Mouse (Mus musculus) heart, embryonic 14.5 days (tissue): ENCODE measurements around the gene Rpl36al. TPM values are rescaled to one million over a fixed set of nuclear protein-coding genes. Genes with fewer than 3 reads are reported as not detected.

Experiments
- ATAC-seq: fragments of 200-750 bp; cut with Nextera tagmentation; 2 replicates; pipeline ENCODE4 v1.8.0; 2017; ENCODE audit warnings: low read depth, moderate TSS enrichment; ENCODE audit not compliant: insufficient number of reproducible peaks, insufficient read depth, low FRiP score
- H3K27ac ChIP-seq, 2 experiments: fragments of 200-500 bp in 1 of 2; fragments of 300-500 bp in 1 of 2; sonication (generic) in 1 of 2; replicated peaks in 1 of 2; 2 replicates each; pipeline ENCODE4 v1.5.1; 2012 to 2014; ENCODE audit warnings: low read depth in 2 of 2, low read length in 2 of 2, control low read depth in 1 of 2, mild to moderate bottlenecking in 1 of 2, mixed read lengths in 1 of 2; ENCODE audit not compliant: control insufficient read depth in 1 of 2, insufficient read depth in 1 of 2
- H3K27me3 ChIP-seq: fragments of 300-500 bp; sonication (generic); 2 replicates; pipeline ENCODE4 v1.6.1; 2014; ENCODE audit warnings: mild to moderate bottlenecking, low read length, control low read depth; ENCODE audit not compliant: control insufficient read depth, insufficient read depth
- H3K36me3 ChIP-seq: fragments of 300-500 bp; sonication (generic); 2 replicates; pipeline ENCODE4 v1.6.1; 2014; ENCODE audit warnings: mild to moderate bottlenecking, control low read depth, low read length, mixed read lengths; ENCODE audit not compliant: control insufficient read depth, insufficient read depth
- H3K4me1 ChIP-seq, 2 experiments: fragments of 200-500 bp in 1 of 2; fragments of 300-500 bp in 1 of 2; sonication (generic) in 1 of 2; 2 replicates each; pipeline ENCODE4 v1.6.1; 2012 to 2014; ENCODE audit warnings: low read length in 2 of 2, control low read depth in 1 of 2, mixed read lengths in 1 of 2; ENCODE audit not compliant: control insufficient read depth in 2 of 2, insufficient read depth in 2 of 2
- H3K4me2 ChIP-seq: fragments of 300-500 bp; sonication (generic); 2 replicates; pipeline ENCODE4 v1.6.1; 2014; ENCODE audit warnings: mild to moderate bottlenecking, low read length
- H3K4me3 ChIP-seq, 2 experiments: fragments of 200-500 bp in 1 of 2; fragments of 300-500 bp in 1 of 2; sonication (generic) in 1 of 2; 2 replicates each; pipeline ENCODE4 v1.5.1; 2012 to 2014; ENCODE audit warnings: low read length in 2 of 2, mild to moderate bottlenecking in 2 of 2, control low read depth in 1 of 2, low read depth in 1 of 2, moderate library complexity in 1 of 2; ENCODE audit not compliant: control insufficient read depth in 1 of 2, insufficient read depth in 1 of 2
- H3K9ac ChIP-seq: fragments of 300-500 bp; sonication (generic); 2 replicates; pipeline ENCODE4 v1.6.1; 2014; ENCODE audit warnings: mild to moderate bottlenecking, low read length
- H3K9me3 ChIP-seq: fragments of 300-500 bp; sonication (generic); 2 replicates; pipeline ENCODE4 v1.6.1; 2016; ENCODE audit warnings: low read length, control low read depth; ENCODE audit not compliant: control insufficient read depth
- WGBS: fragments of 180-500 bp; shearing (Covaris S2); extraction: QIAGEN DNeasy Blood & Tissue Kit; methylation state at CpG from one replicate; pipeline ENCODE4 v1.1.7; 2014; 5-methylcytosine and 5-hydroxymethylcytosine counted together
- microRNA-seq: library from miRNA; unstranded; fragments of <30 nt; microRNA quantifications from one replicate; pipeline ENCODE4, GENCODE M21; 2016
- polyA plus RNA-seq: library from polyadenylated mRNA; unstranded; fragments of >200 nt; fragmentation: Nextera tagmentation; extraction: Ambion mirVana; gene quantifications from 2 replicates; pipeline ENCODE4 v1.2.1, GENCODE M21; 2014

The Rpl36al gene
- polyA plus RNA-seq, 1 experiment from 2014 or later: 551 TPM

DNA sequence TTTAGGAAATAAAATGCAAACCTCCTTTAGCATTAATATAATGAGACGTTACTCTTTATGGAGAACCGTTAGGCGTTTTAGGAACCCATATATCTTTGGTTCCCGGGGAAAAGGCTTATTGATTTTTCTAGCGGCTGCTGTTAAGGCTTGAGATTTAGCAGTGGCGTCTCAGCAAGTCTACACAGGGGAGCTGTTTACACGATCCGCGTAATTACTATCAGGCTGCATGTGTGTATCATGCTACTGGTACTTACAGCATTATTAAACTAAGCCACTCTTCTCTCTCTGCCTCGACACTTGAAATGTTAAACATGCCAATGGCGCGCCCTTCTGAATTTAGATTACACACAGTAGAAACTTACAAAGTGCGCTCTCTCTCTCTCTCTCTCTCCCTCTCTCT is 33.8 kb downstream of the Rpl36al start:
- no peak overlapping the region for H3K9ac ChIP-seq
- H3K9me3 ChIP-seq: no peaks in the 10 kb centered on the region
- H3K36me3 ChIP-seq: no peaks in the 10 kb centered on the region
- H3K27me3 ChIP-seq: no peaks in the 10 kb centered on the region
- 79% methylated on average over 13 of the region's 13 CpGs for WGBS
- H3K4me1 ChIP-seq: peaks cover 0 to 3% of the 10 kb centered on the region in 2 experiments; a peak in 2 of 4 replicates
- no peak overlapping the region for H3K27ac ChIP-seq
- no peak overlapping the region for H3K4me3 ChIP-seq
- no peak overlapping the region for H3K4me2 ChIP-seq
- ATAC-seq: no peak

DNA sequence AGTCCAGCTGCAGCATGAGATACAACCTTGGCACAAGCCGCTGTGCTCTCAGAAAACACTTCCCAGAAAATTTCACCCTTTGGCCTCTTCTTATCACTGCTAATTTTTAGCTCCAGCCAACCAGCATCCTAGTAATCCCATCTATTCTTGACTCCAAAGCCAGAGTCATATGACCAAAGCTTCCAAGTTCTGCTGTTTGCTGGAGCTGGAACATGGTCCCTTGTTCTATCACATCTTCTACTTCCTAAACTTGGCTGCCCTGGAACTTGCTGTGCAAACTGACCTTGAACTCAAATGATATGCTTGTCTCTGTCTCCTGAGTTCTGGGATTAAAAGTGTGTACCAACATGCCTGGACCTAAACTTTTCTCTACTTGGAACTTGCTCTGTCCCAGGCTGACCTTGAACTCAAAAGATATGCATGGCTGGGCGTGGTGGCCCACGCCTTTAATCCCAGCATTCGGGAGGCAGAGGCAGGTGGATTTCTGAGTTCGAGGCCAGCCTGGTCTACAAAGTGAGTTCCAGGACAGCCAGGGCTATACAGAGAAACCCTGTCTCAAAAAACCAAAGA is 36.6 kb downstream of the Rpl36al start:
- WGBS: 83% methylated on average over 5 of the region's 5 CpGs
- no peak overlapping the region for H3K4me3 ChIP-seq
- H3K4me2 ChIP-seq: no peak overlapping the region
- H3K27ac ChIP-seq: no peak overlapping the region
- H3K36me3 ChIP-seq: no peaks in the 10 kb centered on the region
- no peak for ATAC-seq
- H3K27me3 ChIP-seq: no peaks in the 10 kb centered on the region
- H3K9me3 ChIP-seq: no peaks in the 10 kb centered on the region
- peaks cover 0 to 3% of the 10 kb centered on the region in 2 experiments; a peak in 2 of 4 replicates for H3K4me1 ChIP-seq
- H3K9ac ChIP-seq: no peak overlapping the region

DNA sequence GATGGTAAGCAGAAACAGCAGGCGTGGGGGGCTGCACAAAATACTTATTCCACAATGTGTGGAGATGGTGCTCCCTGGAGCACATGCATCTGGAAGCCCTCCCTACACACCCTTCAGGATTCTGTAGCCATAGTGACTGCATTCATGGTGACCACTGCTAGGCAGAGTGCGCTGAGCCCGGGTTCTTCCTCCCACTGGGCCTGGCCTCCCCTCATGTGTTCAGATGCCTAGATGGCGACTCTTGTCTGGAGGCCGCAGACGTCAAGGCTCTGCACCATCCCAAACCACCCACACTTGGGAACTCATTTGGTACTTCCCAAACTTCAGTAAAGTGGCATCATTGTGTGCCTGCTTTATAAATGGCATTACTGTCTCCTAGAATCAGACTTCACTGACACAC is 40.4 kb downstream of the Rpl36al start:
- no peaks in the 10 kb centered on the region for H3K9me3 ChIP-seq
- 80% methylated on average over 6 of the region's 6 CpGs for WGBS
- ATAC-seq: no peak

DNA sequence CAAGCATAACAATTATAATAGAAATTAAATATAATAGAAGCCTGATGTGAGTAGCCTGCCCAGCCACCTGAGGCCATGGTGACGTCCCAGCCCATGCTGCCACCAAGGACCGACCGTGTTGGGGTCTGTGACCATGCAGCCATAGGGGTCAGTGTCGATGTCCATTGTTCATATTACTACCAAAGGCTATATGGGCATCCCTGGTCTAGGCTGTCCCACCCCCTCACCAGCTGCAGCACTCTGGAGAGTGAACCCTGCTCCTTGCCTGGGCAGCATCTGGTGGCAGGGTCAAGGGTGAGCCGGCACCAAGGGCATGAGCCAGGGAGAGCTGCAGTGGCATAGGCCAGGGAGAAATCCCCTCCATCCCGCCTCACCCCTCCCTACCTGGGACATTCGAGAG is 44.0 kb downstream of the Rpl36al start:
- 80% methylated on average over 7 of the region's 7 CpGs for WGBS
- no peak overlapping the region for H3K4me2 ChIP-seq
- no peaks in the 10 kb centered on the region for H3K36me3 ChIP-seq
- no peaks in the 10 kb centered on the region for H3K4me1 ChIP-seq
- H3K4me3 ChIP-seq: no peak overlapping the region
- H3K27me3 ChIP-seq: no peaks in the 10 kb centered on the region
- no peak overlapping the region for H3K9ac ChIP-seq
- ATAC-seq: no peak
- no peak overlapping the region for H3K27ac ChIP-seq
- H3K9me3 ChIP-seq: no peaks in the 10 kb centered on the region

More for the DNA sequence above, 40.4 kb downstream of the Rpl36al start:
- Histone ChIP-seq H3K4me2 (no peak overlapping the region), H3K4me3 (no peak overlapping the region), H3K27ac (no peak overlapping the region), H3K36me3 (no peaks in the 10 kb centered on the region), H3K9ac (no peak overlapping the region), H3K27me3 (no peaks in the 10 kb centered on the region), H3K4me1 (peaks cover 0 to 3% of the 10 kb centered on the region in 2 experiments; a peak in 2 of 4 replicates)

DNA sequence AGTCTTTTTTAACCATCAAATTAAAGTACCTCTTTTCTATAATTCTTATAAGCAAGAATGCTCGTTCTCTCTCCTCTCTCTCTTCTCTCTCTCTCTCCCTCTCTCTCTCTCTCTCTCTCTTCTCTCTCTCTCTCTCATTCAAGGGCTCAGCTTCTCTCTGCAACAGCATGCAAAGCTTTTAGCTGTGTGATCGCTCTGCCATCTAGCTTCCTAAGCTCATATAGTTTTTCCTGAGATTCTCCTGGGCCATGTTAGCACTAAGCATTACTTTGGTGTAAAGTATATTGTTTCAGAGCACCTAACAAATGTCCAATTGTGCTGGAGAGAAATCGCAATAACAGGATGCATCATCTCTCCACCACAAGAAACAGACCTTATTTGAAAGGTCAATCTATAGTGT is 44.7 kb downstream of the Rpl36al start:
- H3K27ac ChIP-seq: no peak overlapping the region
- no peak overlapping the region for H3K4me2 ChIP-seq
- no peaks in the 10 kb centered on the region for H3K27me3 ChIP-seq
- no peaks in the 10 kb centered on the region for H3K4me1 ChIP-seq
- no peak overlapping the region for H3K9ac ChIP-seq
- no peaks in the 10 kb centered on the region for H3K36me3 ChIP-seq
- no peaks in the 10 kb centered on the region for H3K9me3 ChIP-seq
- WGBS: 89% methylated on average over 3 of the region's 3 CpGs
- ATAC-seq: no peak
- H3K4me3 ChIP-seq: no peak overlapping the region

Small RNAs within 50 kb of the gene (microRNA-seq; reads per million reads assigned to microRNA genes)
- gene Gm47287: not detected
- not detected for gene Gm47295

Other genes starting within 250 kb of the Rpl36al start
- gene Rps29, start 24.9 kb downstream of the Rpl36al start, polyA plus RNA-seq: 1,298 and 1,520 TPM in 2 replicates
- gene Lrr1, start 15.3 kb downstream of the Rpl36al start, polyA plus RNA-seq: 11.3 and 13.9 TPM in 2 replicates
- 38.8 and 44.6 TPM in 2 replicates for gene Mgat2, start 74 bp upstream of the Rpl36al start, polyA plus RNA-seq
- gene Gm49383, start 13.0 kb upstream of the Rpl36al start, polyA plus RNA-seq: 12.0 and 13.2 TPM in 2 replicates
- gene Dnaaf2, start 14.3 kb upstream of the Rpl36al start, polyA plus RNA-seq: 6.7 and 7.7 TPM in 2 replicates
- 12.0 and 13.4 TPM in 2 replicates for gene Gm49384, start 20.2 kb upstream of the Rpl36al start, polyA plus RNA-seq
- gene Pole2, start 44.1 kb upstream of the Rpl36al start, polyA plus RNA-seq: 15.4 and 16.8 TPM in 2 replicates
- gene Klhdc1, start 57.1 kb upstream of the Rpl36al start, polyA plus RNA-seq: 11.5 and 13.6 TPM in 2 replicates
- gene Klhdc2, start 112.6 kb upstream of the Rpl36al start, polyA plus RNA-seq: 137 and 144 TPM in 2 replicates
- 62.7 and 62.9 TPM in 2 replicates for gene Nemf, start 173.1 kb upstream of the Rpl36al start, polyA plus RNA-seq
- 41.5 and 49.9 TPM in 2 replicates for gene Arf6, start 188.1 kb upstream of the Rpl36al start, polyA plus RNA-seq
- gene Gm9887, start 188.4 kb upstream of the Rpl36al start, polyA plus RNA-seq: 1.5 and 1.7 TPM in 2 replicates